Mouse (Mus musculus): ENCODE data around the gene Alox8. TPM values are rescaled to one million over a fixed set of nuclear protein-coding genes. Genes with fewer than 3 reads are reported as not detected.
A peak's percentile ranks its signal among the peaks of the same experiment; 100 is the strongest.

The Alox8 gene
- not detected in 2 replicates for total RNA-seq (2014; rRNA removed)
- not detected in 2 replicates for polyA plus RNA-seq (2012; rRNA removed)

GRCm38 (mm10) chr11:69197743-69198142 is at the start of gene Alox8:
Gene Alox8 (minus strand): TSS chr11:69197843.
- H3K79me2 ChIP-seq (ENCODE audit: control insufficient read depth, insufficient read depth, low read length), result no peaks in the 10 kb centered on the region
- no peak within 1 kb of the TSS for H3K4me3 ChIP-seq (ENCODE audit: insufficient read depth, low read depth, low read length)
- TF ChIP-seq POLR2A (IDR thresholded peaks at IDR 0.05; ENCODE audit: extremely low read depth, insufficient read depth, low read length) (no peak), CTCF (IDR thresholded peaks at IDR 0.05; ENCODE audit: low read depth, low read length) (no peak)
- H3K4me1 ChIP-seq (ENCODE audit: control insufficient read depth, insufficient read depth, low read length), result no peaks in the 10 kb centered on the region
- H3K9ac ChIP-seq (ENCODE audit: low read depth, low read length), result no peak within 1 kb of the TSS
- 29% methylated on average over 6 of the region's 6 CpGs for WGBS
- no peak within 1 kb of the TSS for H3K27ac ChIP-seq (replicated peaks; ENCODE audit: insufficient read depth, low read depth, low read length)
- no peaks in the 10 kb centered on the region for H3K36me3 ChIP-seq (ENCODE audit: control insufficient read depth, insufficient read depth, low read length)
- no peak for DNase-seq (ENCODE audit: extremely low read depth, low read depth, low spot score)
- peaks cover 7% of the 10 kb centered on the region for H3K27me3 ChIP-seq (ENCODE audit: control insufficient read depth, insufficient read depth, low read length)

GRCm38 (mm10) chr11:69245643-69246042 is 48.0 kb upstream of the Alox8 start:
- no peaks in the 10 kb centered on the region for H3K36me3 ChIP-seq (ENCODE audit: control insufficient read depth, insufficient read depth, low read length)
- no peaks in the 10 kb centered on the region for H3K27me3 ChIP-seq (ENCODE audit: control insufficient read depth, insufficient read depth, low read length)
- no peaks in the 10 kb centered on the region for H3K4me1 ChIP-seq (ENCODE audit: control insufficient read depth, insufficient read depth, low read length)
- no peaks in the 10 kb centered on the region for H3K79me2 ChIP-seq (ENCODE audit: control insufficient read depth, insufficient read depth, low read length)
- 35% methylated on average over 2 of the region's 2 CpGs for WGBS
- H3K9ac ChIP-seq (ENCODE audit: low read depth, low read length), result no peak overlapping the region
- DNase-seq (ENCODE audit: extremely low read depth, low read depth, low spot score), result no peak
- H3K27ac ChIP-seq (replicated peaks; ENCODE audit: insufficient read depth, low read depth, low read length), result no peak overlapping the region
- no peak overlapping the region for H3K4me3 ChIP-seq (ENCODE audit: insufficient read depth, low read depth, low read length)
- no peak for TF ChIP-seq CTCF (IDR thresholded peaks at IDR 0.05; ENCODE audit: low read depth, low read length)
- no peak for TF ChIP-seq POLR2A (IDR thresholded peaks at IDR 0.05; ENCODE audit: extremely low read depth, insufficient read depth, low read length)

- no peak overlapping the region for H3K4me3 ChIP-seq (ENCODE audit: insufficient read depth, low read depth, low read length)
- WGBS, result 26% methylated on average over 2 of the region's 2 CpGs
- no peaks in the 10 kb centered on the region for H3K27me3 ChIP-seq (ENCODE audit: control insufficient read depth, insufficient read depth, low read length)
- H3K36me3 ChIP-seq (ENCODE audit: control insufficient read depth, insufficient read depth, low read length), result no peaks in the 10 kb centered on the region
- H3K9ac ChIP-seq (ENCODE audit: low read depth, low read length), result no peak overlapping the region
- no peaks in the 10 kb centered on the region for H3K4me1 ChIP-seq (ENCODE audit: control insufficient read depth, insufficient read depth, low read length)
- H3K79me2 ChIP-seq (ENCODE audit: control insufficient read depth, insufficient read depth, low read length), result no peaks in the 10 kb centered on the region
- no peak for DNase-seq (ENCODE audit: extremely low read depth, low read depth, low spot score)
- peak; percentile 61 for TF ChIP-seq CTCF (IDR thresholded peaks at IDR 0.05; ENCODE audit: low read depth, low read length)
- TF ChIP-seq POLR2A (IDR thresholded peaks at IDR 0.05; ENCODE audit: extremely low read depth, insufficient read depth, low read length), result no peak
- H3K27ac ChIP-seq (replicated peaks; ENCODE audit: insufficient read depth, low read depth, low read length), result no peak overlapping the region
Observed at GRCm38 (mm10) chr11:69244911-69245310, 47.3 kb upstream of the Alox8 start.

- Histone ChIP-seq H3K4me3 (ENCODE audit: insufficient read depth, low read depth, low read length) (peak within 1 kb of the TSS; percentile 40; the same call in 1 of the 2 replicates), H3K79me2 (ENCODE audit: control insufficient read depth, insufficient read depth, low read length) (no peaks in the 10 kb centered on the region), H3K36me3 (ENCODE audit: control insufficient read depth, insufficient read depth, low read length) (no peaks in the 10 kb centered on the region), H3K4me1 (ENCODE audit: control insufficient read depth, insufficient read depth, low read length) (peaks cover 4% of the 10 kb centered on the region; the same call in 1 of the 2 replicates), H3K27ac (replicated peaks; ENCODE audit: insufficient read depth, low read depth, low read length) (no peak within 1 kb of the TSS), H3K27me3 (ENCODE audit: control insufficient read depth, insufficient read depth, low read length) (peaks cover 15% of the 10 kb centered on the region), H3K9ac (ENCODE audit: low read depth, low read length) (no peak within 1 kb of the TSS)
- 27% methylated on average over 13 of the region's 13 CpGs for WGBS
- no peak for TF ChIP-seq POLR2A (IDR thresholded peaks at IDR 0.05; ENCODE audit: extremely low read depth, insufficient read depth, low read length)
- no peak for TF ChIP-seq CTCF (IDR thresholded peaks at IDR 0.05; ENCODE audit: low read depth, low read length)
- DNase-seq (ENCODE audit: extremely low read depth, low read depth, low spot score), result no peak
Observed at GRCm38 (mm10) chr11:69236926-69237260, 39.2 kb upstream of the Alox8 start, which contains the start of gene Gucy2e. Gene Gucy2e (minus strand): TSS chr11:69237036.

GRCm38 (mm10) chr11:69236061-69236925 is 38.6 kb upstream of the Alox8 start:
- TF ChIP-seq POLR2A (IDR thresholded peaks at IDR 0.05; ENCODE audit: extremely low read depth, insufficient read depth, low read length), result no peak
- TF ChIP-seq CTCF (IDR thresholded peaks at IDR 0.05; ENCODE audit: low read depth, low read length), result no peak
- Histone ChIP-seq H3K9ac (ENCODE audit: low read depth, low read length) (no peak overlapping the region), H3K27ac (replicated peaks; ENCODE audit: insufficient read depth, low read depth, low read length) (no peak overlapping the region), H3K4me1 (ENCODE audit: control insufficient read depth, insufficient read depth, low read length) (peaks cover 4% of the 10 kb centered on the region; the same call in 1 of the 2 replicates), H3K4me3 (ENCODE audit: insufficient read depth, low read depth, low read length) (peak overlapping the region; percentile 40; the same call in 1 of the 2 replicates), H3K36me3 (ENCODE audit: control insufficient read depth, insufficient read depth, low read length) (no peaks in the 10 kb centered on the region), H3K27me3 (ENCODE audit: control insufficient read depth, insufficient read depth, low read length) (peaks cover 15% of the 10 kb centered on the region), H3K79me2 (ENCODE audit: control insufficient read depth, insufficient read depth, low read length) (no peaks in the 10 kb centered on the region)
- WGBS, result 8% methylated on average over 51 of the region's 51 CpGs
- DNase-seq (ENCODE audit: extremely low read depth, low read depth, low spot score), result no peak
